Mouse (Mus musculus): ENCODE results near the gene Sgca.
"Not testable (repeated sequence)": the region's sequence is repeated elsewhere in the genome, so short reads cannot be mapped to it uniquely, and the experiment has no call there.

Gene Sgca

DNA sequence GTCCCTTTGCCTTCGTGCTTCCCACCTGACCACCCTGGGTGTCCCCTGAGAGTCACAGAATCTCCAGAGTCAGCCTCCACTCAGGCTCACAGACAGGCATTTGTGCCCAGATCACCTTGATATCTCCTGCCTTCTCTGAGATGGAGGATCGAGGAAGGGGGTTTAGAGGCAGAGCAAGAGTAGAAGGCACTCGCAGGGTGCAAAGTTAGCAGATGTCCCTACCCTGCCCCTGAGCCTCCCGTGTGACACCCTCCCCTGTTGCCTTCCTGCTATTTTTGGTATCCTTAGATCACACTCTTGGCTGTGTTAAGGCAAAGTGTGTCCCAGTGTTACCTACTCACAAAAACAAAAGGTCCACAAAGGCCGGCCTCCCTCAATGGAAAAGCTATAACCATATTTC is at the start of gene Sgca:
Gene Sgca (minus strand): TSS at position 129 of the 400 bp plus-strand sequence.
- DNase-seq (ENCODE audit: low read depth, low spot score): no peak

DNA sequence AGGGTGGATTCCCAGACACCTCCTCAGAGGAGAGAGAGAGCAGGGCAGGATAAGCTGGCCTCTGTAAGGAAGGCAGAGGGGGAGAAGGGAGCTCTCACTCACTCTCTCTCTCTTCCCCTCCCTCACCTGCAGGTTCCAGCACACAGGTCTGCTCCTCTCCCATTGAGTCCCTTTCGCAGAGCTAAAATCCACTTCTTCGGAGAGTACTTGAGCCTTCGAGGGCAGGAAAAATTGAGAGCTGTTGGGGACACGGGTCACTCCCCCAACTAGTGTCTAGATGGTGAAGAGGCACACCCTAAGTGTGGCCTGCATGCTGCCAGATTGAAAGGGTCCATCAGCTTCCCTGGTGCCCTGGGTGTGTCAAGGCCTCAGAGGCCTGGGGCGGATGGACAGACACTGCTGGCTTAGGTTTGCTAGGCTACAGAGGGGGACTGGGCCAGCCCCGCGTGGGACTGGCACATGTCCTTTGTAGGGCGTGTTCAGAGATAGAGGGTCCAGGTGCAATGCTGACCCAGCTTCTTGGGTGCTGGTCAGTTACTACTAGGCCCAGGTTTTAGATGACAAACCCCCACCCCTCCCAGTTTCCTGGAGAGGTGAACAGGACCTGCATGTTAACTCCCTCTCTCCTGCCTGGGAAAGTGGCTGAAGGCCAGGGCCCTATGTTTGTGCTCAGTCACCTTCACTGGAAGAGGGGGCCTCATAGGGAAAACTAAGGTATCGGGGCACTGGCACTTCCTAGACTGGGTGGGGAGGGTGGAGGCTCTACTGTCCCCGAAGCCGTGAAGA is 49.3 kb upstream of the Sgca start:
- no peak for DNase-seq (ENCODE audit: low read depth, low spot score)

DNA sequence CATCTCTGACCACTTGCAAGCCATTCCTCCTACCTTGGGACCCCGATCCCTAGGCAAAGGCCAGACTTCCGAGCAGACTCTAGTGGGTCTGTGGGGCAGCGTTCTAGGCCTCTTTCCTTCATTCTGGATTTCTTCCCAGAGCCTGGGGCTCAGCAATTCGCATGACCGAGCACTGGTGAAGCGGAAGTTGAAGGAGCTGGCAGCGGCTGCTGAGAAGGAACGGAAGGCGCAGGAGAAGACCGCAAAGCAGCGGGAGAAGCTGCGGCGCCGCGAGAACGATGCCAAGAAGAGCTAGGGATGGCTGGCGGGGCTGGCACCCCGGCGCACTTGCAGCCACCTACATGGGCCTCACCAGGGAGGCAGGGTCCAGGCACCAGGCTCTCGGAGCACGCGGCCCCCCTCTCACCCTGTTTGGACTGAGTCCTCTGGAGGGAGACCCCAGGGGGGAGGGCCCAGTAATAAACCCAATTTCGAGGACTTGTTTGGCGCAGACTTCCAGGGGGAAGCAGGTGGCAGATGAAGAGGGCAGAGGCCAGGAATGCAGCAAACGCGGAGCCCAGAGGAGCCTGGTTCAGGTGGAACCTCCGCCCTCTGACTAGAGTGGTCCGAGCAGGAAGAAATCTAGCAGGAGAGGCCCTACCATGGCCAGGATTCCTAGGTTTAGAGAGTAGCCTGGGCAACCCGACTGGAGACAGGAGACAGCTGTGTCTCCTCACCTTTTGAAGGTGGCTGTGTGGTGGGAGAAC is 48.5 kb upstream of the Sgca start:
- DNase-seq (ENCODE audit: low read depth, low spot score): no peak

DNA sequence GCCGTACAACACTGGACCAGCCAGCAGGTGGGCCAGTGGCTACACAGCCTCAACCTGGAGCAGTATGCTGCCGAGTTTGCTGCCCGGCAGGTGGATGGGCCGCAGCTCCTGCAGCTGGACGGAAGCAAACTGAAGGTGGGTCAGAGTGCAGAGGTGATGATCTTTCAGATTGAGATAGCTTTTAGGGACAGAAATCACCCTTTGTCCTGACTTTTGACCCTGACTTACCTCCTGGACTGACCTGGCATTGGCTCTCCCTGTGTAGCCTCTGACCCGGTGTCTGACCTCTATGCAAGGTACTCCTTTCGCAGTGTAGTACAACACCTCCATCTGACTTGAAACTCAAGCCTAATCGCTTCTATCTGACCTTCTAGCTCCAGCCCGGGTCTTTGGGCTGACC is 47.4 kb upstream of the Sgca start:
- DNase-seq (ENCODE audit: low read depth, low spot score): no peak

DNA sequence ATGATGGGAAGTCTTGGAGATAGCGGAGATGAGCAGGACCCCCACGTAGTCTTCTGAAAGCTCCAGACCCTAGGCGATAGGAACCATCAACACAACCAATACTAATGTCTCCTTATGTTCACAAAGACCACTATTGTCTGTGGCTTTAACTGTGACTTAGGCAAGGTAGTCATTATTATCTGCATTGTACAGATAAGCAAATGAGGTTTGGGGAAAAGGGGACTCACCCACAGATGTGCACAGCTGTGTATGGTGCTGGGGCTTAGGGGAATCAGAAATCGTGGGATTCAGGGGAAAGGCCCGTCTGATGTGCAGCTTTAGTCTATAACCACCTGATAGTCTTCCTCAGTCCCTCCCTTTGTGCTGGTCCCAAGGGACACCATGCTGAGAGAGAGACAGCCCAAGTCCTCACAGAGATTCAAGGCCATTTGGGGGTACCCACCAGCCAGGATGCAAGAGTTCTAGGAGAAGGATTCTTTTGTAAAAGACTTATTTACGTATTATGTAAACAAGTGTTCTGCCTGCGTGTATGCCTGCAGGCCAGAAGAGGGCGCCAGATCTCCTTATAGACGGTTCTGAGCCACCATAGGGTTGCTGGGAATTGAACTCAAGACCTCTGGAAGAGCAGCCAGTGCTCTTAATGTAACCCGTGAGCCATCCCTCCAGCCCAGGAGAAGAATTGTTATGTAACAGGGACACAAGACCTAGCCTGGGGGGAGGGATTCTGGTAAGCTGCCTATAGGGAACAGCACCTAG is 46.3 kb upstream of the Sgca start:
- DNase-seq (ENCODE audit: low read depth, low spot score): no peak

DNA sequence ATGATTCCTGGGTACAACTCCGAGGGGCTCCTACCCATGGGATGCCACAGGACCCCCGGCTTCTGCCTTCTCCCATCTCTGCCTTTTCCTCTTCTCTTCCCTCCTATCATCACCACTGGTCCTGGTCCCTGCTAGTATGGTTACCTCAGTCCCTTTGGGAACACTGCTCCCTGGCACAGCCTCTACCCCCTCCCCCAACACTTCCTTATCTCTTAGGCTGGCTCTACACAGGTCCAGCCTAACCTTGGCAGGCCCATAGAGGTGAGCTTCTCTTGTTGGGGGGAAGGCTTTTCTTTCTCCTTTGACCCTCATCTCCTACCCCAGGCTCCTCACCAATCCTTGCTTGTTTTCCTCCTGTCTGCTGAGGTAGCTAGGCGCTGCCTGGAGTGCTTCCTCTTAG is 39.4 kb upstream of the Sgca start:
- DNase-seq (ENCODE audit: low read depth, low spot score): no peak

DNA sequence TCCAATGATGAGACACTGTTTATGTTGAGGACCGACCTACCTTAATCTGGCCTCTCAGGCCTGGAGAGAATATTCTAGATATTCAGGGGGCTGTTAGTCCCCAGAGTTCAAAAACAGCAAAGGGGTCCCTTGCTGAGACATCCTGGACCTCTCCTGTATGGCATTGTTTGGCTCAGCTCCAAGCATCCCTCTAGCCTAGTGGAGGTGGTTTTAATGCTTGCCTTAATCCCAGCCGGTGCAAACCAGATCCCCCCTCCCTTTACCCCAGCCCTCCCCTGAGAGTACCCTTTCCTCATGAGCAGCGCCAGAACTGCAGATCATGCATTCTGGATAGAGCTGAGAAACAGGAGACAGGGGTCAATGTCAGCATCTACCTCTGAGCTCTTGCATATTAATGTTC is 36.4 kb upstream of the Sgca start:
- DNase-seq (ENCODE audit: low read depth, low spot score): no peak

DNA sequence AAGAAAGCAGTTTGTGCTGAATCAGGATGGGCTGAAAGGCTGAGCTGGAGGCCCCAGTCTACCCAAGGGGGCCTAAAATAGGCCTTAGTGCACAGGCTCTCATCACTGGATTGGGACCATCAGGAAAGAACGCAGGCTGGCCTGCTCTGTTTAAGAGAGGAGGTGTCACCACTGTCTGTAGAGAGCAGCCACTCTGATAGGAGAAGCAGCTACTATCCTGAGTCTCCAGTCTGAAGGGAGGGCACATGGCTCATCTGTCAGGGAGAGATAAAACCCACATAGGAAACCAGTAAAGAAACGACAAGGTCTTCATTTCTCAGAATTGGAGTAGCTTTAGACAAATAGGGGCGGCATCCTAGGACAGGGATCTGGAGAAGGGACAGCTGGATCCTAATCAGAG is 35.9 kb upstream of the Sgca start:
- DNase-seq (ENCODE audit: low read depth, low spot score): no peak

DNA sequence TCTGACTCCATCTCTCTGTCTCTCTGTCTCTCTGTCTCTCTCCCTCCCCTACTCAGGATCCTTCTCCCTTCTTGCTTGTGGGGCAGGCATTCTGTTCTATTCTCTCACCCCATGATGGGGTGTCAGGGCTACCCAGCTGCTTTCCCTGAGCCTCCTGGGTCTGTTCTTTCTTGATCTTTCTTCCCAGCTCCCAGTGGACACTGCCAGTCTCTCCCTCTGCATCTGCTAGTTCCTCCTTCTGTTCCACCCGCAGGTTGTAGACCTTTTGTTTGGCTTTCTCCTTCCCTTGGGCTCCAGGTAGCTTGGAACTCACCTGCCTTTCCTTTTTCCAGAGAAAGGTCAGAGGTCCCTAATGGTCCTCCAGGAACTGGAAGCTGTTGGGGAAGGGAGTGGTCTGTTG is 35.3 kb upstream of the Sgca start:
- DNase-seq (ENCODE audit: low read depth, low spot score): no peak

DNA sequence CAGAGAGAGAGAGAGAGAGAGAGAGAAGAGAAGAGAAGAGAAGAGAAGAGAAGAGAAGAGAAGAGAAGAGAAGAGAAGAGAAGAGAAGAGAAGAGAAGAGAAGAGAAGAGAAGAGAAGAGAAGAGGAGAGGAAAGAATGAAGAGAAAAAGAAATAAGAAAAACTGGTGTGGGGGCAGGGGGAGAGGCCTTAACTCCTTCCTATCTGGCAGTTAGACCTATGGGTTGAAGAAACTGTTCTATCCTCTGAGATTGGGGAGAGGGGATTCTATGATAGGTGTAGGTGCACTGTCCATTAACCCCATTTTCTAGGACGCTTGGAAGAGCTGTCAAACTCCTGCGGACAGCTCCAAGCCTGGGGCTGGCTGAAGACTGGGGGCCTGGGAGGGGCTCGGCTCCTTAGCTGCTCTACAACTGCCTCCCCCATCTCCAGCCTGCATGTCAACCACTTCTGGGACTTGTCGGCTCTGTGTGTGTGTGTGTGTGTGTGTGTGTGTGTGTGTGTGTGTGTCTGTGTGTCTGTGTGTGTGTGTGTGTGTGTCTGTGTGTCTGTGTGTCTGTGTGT is 34.8 kb upstream of the Sgca start:
- DNase-seq (ENCODE audit: low read depth, low spot score): not testable (repeated sequence)

DNA sequence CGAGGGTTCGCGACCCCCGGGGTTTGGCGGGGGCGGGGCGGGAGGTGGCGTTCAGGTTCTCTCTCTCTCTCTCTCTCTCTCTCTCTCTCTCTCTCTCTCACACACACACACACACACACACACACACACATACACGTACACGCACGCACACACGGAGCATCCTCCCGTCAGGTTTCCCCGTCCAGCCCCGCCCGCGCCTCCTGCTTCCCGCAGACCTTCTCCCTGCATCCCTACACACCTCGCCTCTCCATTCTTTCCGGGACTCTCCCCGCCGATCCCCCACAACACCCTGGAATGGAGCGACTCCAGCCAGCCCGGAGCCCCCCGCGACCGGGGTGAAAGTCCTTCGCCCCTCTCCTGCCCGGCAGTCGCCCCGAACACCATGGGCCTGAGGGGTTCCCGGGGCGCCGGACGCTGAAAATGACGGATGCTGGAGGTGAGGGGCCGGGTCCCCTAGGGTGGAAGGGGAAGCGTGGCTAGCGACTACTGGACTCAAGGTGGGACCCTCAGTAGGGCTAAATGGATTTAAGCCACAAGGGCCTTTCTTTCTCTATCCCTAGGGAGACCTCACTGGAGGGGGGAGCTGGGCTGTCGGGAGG is 34.1 kb upstream of the Sgca start:
- DNase-seq (ENCODE audit: low read depth, low spot score): no peak

DNA sequence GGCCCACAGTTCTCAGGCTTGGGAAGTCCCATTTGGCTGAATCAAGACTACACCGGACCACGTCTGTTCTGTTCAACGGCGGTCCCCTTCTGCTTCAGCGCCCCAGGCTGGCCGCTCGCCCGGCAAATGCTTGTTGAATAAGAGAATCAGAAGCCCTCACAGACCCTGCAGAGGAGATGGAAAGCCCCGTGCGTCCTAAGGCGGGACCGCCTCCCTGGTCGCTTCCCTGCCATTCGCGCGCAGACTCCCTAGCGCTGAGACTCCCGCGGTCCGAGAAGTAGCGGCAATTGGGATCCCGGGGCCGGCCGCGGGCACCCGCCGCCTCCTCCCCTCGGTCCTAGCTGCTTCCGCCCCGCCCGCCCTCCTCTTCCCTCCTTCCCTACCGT is 33.5 kb upstream of the Sgca start, which contains the start of gene Samd14:
Gene Samd14 (plus strand): TSS at position 251 of the 386 bp plus-strand sequence.
- no peak for DNase-seq (ENCODE audit: low read depth, low spot score)

DNA sequence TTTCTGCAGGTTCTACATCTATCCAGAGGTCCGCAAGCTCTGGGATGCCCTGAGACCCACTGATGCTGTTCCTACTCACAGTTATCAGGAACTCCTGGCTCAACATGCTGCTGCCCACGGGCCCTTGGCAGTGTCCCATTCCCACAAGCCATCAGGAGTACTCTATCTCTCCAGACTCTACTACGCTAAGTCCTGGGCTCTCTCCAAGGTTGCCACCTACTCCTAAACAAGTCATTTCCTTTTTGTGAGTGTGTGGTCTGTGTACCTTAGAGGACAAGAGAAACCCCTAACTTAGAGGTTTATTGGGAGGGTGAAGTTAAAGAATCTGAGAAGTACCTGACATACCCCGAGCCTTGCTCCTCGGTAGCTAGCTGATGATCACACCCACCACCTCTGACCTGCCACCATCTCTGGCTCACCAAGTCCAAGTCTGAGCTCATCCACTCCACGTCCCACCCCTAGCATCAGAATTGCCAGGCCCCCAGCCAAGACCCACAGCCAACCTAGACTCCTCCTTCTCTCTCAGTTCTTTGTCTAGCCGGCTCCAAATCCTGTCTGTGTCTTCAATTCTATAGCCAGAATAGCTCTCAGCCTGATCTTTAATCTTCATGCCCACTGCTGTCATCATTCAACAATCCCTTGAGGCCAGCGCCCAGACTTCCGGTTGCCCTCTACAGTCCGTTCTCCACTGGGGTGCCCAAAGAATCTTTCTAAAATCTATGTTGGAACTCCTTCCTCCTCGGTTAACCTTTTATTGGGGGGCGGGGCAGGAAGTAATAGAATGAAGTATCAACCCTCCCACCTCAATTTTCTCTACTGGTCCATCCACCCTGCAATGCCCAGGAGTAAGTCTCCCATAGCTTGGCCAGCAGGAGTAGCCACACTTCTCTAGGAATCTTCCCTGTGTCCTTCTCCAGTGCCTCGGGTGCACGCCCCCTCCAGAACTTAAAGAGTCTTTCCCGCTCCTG is 32.8 kb upstream of the Sgca start:
- DNase-seq (ENCODE audit: low read depth, low spot score): no peak

DNA sequence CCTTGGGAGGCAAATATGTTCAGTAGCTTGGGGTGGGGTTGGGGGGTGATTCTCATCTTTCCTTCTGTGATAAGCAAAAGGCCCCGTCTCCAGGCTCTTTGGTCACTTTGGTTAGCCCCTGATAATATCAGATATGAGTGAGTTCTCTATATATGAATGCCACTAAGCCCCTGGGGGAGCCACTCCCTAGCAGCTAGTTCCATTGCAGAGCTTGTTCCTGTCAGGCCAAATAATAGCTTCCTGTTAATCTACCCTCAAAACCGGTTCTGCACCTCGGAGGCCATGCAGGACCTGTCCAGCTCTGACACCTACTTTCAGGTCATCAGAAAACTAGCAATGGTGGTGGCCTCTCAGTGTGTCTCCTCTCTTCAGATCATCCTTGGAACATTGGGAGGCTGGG is 31.3 kb upstream of the Sgca start:
- no peak for DNase-seq (ENCODE audit: low read depth, low spot score)

DNA sequence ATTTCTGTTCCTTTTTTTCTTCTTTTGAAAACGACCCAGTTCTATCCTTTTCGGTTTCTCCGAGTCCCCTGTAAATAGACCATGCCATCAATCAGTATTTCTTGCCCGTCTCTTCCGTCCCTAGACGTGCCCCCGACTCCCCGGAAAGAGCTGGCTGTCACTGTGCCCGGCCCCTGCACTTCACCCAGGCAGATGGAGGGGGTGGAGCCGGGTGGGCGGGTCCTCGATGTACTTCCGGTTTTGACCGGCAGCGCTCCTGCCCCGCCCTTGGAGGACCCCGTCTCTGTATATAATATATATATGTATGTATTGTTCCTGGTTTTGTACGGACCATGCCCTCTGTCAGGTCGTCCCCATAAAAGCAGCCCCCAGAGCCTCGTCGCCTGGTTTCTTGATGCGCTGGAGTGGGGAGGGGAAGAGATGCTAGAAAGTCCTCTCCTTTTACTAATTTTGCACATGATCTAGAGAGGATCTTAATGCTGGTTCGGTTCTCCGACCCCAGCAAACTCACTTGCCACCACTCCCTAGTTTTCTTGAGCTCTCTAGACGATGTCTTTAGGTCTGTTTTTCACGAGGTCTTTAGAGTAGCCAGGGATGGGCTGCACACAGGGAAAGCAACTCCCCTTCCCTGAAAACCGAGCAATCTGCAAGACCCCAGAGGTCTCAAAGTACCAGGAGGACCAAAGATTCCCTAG is 30.5 kb upstream of the Sgca start:
- DNase-seq (ENCODE audit: low read depth, low spot score): no peak

DNA sequence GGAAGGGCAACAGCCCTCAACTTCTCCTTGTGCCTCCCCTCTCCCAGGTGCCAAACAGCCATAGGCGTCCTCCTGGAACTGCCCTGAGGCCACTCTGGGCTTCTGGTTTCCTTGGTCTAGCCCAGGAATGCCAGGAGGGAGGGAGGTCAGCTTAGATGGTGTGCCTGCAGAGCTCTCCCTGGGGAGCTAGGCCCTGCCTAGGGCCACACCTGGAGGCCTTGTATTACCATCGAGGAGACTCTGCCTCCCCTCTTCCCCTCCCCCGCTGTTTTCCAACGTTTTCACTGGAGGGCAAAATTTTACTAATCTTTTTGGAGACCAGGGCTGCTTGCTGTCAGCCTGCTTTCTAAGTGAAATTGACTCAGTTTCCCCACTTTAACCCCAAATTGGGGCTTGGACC is 29.9 kb upstream of the Sgca start:
- no peak for DNase-seq (ENCODE audit: low read depth, low spot score)

DNA sequence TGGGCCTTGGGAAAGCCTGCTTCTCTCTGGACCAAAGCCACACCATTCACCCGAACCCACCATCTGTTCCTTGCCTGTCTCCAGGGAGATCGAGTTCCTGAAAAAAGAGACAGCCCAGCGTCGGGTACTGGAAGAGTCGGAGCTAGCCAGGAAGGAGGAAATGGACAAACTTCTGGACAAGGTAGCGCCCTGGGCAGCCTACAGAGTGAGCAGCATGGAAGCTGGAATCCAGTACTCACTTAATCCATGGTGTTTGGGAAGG is 28.7 kb upstream of the Sgca start:
- DNase-seq (ENCODE audit: low read depth, low spot score): no peak

DNA sequence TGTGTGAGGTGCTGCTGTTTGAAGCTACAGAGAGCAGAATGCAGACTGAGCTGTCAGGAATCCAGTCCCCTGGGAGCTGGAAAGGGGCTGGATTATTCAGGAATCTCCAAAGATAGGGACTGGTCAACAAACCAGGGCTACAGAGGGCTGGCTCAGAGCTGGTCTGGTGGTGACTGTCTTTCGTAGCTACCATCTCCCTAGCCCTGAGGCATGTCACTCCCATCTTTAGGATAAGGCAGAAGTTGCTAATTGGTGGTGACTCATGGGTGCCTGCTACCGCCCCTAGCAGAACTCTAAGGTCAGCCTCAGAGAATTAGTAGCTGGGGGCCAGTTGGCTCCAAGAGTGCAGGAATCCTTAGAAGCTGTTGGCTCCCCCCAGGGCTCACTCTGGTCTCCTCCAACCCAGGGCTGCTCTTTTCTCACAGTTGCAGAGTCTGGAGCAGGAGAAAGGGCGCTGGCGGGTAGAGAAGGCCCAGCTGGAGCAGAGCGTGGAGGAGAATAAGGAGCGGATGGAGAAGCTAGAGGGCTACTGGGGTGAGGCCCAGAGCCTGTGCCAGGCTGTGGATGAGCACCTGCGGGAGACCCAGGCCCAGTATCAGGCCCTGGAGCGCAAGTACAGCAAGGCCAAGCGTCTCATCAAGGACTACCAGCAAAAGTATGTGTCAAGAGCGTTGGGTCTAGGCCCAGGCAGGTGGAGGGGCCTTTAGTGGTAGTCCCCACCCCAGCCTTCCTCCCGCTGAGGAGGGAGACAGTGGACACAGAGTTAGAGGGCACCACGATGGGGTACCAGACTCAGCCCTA is 28.2 kb upstream of the Sgca start:
- no peak for DNase-seq (ENCODE audit: low read depth, low spot score)

DNA sequence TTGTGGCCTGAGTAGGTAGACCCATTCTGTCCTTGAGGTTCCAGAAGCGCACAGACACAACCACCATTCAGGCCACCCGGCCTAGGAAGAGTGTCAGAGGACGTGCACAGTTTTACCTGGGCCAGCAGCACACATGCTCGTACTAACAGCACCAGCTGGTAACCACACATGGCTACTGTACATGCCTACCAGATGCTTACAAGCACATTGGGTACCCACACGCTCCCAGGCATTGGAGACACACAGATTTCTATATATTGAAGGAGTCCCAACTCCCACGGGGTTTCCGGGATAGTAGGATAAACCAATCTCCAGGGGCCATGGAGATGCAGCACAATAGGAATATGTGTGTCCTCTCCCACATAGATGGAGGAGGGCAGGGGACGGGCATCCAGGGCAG is 26.6 kb upstream of the Sgca start:
- no peak for DNase-seq (ENCODE audit: low read depth, low spot score)
